Mouse (Mus musculus) right cerebral cortex, postnatal 4 days (tissue): ENCODE measurements around the gene C2cd4c.

ENCODE experiments used
- DNase-seq: peaks from one replicate; pipeline ENCODE4 v3.0.0-alpha.2; 2022

The C2cd4c gene

DNA sequence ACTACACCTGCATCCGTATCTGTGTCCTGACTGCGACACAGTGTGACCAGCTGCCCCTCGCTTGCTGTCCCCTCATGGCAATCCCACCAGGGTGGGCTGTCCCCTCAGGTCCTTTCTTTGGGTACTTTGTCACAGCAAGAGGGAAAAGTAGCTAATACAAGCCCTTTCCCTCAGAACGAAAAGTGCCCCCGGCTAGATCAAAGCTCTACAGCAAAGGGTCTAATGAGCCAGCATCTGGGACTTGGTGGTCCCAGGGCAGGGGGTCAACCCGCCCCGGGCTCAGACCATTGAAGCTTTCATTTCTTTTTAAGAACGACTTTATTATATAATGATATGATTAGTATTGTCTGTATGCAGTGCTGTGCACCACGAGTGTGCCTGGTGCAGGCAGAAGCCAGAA, 35.5 kb downstream of the C2cd4c start:
- DNase-seq: no peak

DNA sequence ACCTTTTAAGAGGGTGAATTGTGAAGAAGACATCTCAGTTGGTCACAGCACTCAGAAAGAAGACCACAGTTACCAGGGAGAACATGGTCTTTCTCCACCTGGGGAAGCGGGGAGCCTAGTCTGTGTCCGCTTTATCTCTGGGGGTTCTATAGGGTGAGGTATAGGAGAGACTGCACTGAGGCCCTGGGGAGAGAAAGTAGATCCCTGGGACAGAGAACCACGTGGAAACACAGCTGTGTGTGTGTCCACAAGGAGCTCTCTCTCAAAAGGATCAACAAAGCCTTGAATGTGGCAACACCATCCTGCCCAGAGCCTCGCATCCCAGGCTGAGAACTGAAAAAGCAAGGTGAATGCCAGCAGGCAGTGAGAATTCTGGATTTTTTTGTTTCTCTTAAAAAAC, 36.4 kb downstream of the C2cd4c start:
- no peak for DNase-seq

- no peak for DNase-seq
Observed at GRCm38 (mm10) chr10:79575754-79576153, 38.1 kb downstream of the C2cd4c start.

DNA sequence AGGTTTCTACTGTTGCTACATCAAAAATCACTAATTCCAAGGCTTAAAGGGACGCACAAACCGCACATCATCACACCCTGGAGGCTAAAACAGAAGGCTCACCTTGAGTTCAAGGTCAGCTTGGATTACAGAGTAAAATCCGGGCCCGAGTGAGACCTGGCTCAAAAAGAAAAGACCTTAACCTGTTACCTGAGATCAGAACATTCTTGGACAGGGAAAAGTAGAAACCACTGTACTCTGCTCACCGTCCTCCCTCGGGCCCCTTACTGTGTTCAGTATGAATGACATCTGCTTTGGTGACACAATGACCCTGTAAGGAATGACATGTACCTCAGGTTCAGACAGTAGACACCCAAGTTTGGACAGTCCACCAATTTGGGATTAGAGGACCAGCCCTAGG, 39.0 kb downstream of the C2cd4c start:
- no peak for DNase-seq

GRCm38 (mm10) chr10:79574350-79574749, 39.5 kb downstream of the C2cd4c start:
- no peak for DNase-seq

GRCm38 (mm10) chr10:79573611-79574010, 40.2 kb downstream of the C2cd4c start:
- no peak for DNase-seq

DNA sequence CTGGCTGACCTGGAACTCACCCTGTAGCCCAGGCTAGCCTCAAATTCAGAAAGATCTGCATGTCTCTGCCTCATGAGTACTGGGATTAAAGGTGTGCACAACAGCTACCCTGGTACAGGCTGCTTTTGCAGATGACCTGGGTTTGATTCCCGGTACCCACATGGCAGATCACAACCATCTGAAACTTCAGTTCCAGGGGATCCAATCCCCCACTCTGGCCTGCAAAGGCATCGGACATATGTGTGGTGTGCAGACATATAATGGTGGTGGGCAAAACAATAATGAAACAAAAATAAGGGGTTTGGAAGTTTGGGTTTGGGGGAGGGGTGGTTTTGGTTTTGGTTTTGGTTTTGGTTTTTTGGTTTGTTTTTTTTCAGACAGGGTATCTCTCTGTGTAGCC, 42.5 kb downstream of the C2cd4c start:
- no peak for DNase-seq

GRCm38 (mm10) chr10:79569921-79570320, 43.9 kb downstream of the C2cd4c start:
- DNase-seq: no peak

DNA sequence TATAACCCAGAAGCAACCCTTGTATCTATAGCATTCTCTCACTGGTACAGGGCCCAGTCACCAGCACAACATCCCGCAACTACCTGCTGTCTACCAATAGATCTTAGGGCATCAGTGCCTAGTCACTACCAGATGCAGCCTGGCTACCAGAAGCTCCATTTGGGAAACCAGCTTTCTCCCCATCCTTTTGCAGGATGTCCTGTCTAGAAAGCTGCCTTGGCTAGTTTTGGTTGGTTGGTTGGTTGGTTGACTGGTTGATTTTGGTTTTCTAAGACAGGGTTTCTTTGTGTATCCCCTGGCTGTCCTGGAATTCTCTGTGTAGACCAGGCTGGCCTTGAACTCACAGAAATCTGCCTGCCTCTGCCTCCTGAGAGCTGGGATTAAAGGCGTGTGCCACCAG, 54.1 kb downstream of the C2cd4c start:
- no peak for DNase-seq

DNA sequence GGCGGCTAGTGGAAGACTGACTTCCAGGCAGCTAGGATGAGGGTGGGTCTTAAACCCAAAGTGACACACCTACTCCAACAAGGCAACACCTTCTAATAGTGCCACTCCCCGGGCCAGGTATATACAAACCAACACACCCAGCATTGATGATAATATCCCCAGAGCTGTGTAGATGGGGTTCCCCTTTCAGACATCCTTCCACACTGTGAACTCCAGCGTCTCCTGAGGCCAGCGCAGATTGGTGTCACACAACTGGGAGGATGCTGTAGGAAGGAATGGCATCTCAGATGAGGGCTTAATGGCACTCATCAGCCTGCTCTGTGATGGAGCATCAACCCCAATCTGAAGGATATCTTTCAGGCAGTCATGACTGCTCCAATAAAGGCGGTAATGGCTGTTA, 56.3 kb downstream of the C2cd4c start:
- DNase-seq: no peak

- DNase-seq: no peak
Observed at GRCm38 (mm10) chr10:79556951-79557350, 56.9 kb downstream of the C2cd4c start.
